Mouse (Mus musculus) thymus, postnatal 10 days (tissue): ENCODE data around the gene Olfr1256.

Source experiments
- DNase-seq, 2 experiments: peaks; one replicate each; pipeline ENCODE4 v3.0.0; 2021; ENCODE audit warnings: low spot score in 2 of 2

The Olfr1256 gene

DNA sequence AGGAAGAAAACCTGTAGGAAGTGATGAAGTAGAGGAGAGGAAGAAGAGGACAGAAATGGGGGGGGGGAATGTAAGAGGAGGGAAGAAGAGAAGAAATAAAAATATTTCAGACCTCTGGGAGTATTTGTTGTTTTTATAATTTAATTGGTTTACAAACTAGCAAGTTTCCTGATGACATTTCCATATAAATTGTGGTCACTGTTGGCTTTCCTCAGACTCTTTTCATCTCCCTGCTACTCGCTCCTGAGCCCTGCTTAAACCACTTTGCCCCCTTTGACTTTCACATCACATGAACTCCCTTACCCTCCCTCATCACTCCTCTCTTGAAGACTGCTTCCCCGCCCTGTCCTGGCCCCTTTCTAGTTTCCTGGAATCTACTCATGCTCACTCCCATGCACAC lies at the start of gene Olfr1256:
Gene Olfr1256, minus strand, starts transcription at position 101 of the 400 bp plus-strand sequence.
- DNase-seq = no peak

DNA sequence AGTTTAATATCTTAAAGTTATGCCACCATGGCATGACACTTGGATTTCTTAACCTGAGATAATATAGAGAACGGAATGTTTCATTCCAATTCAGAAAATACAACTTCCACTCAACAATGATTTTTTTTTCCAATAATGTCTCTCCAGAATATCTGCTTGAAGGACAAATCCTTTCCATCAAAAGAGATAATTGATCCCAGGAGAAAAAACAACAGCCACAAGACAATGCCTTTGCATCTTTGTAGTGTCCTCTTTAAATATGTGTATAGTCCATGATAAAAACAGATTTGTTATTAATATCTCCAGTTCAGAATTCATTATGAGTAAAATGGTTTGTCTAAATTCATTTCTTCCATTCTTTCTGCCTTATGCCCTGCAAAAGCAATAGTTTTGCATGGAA lies 36.8 kb upstream of the Olfr1256 start, which contains the start of gene Olfr1257:
Gene Olfr1257, plus strand, starts transcription at position 301 of the 400 bp plus-strand sequence.
- no peak for DNase-seq

DNA sequence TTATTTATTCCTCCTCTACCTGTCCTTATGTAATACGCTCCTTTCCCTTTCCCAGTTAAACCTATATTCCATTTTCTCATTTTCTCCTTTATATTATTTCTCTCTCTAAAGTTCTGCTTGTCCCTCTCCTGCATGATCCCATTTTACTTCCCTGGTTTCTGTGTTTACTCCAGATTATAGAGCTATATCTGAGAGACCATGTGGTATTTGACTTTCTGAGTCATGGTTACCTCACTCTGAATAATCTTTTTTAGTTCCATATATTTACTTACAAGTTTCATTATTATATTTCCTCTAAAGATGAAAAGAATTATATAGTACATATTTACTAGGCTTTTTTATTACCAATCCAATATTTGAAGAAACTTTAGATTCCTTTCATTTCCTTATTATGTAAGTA lies 7.9 kb upstream of the Olfr1256 start:
- no peak for DNase-seq

DNA sequence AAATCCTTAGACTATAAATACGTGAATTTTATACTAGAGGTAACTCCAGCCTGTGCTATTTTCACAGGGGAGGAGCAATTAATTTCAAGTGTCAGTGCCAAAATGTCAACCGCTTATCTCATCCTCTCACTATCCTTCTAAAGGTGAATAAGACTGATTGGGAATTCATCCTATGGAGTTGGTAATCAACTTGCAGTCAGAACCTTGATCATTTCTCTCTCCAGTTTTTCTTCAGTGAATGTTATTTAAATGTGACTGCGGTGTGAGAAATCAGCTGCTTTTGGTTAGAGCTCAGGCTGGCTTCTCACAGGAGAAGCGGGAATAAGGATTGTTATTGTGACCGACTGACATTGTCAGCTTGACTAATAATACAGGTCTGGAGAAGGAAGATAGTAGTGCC lies 6.8 kb upstream of the Olfr1256 start, which contains the start of gene Olfr48:
Gene Olfr48, minus strand, starts transcription at position 101 of the 400 bp plus-strand sequence.
- DNase-seq = no peak

DNA sequence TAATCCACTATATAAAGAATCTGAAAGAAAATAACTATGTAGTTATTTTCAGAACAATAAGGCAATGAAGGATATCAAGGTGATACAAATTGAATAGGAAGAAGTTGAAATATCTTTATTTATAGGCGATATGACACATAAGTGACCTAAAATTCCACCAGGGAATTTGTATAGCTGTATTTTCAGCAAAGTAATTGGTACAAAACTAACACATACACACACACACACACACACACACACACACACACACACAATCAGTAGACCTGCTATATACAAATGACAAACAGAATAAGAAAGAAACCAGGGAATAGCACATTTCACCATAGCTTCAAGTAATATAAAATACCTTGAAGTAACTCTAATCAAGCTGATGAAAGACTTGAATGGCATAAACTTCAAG lies 21.1 kb downstream of the Olfr1256 start:
- DNase-seq = no peak

DNA sequence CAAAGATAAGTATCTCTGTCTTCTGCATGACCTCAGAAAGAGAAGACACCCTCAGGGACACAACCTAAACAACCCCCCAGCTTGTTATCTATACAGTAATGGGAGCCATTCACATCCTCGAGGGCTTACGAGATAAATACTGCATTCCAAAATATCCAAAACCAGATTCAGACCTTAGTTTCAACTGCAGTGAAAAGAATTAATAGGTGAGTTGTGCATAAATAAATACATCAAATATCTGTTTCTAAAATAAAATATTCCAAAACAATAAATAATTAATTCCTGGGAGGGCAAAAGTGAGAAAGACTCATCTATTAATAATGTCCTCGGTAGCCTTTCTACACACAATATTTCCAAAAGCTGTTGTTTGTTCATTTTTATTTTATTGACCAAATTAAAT lies 29.6 kb downstream of the Olfr1256 start, which contains the start of gene Olfr1255:
Gene Olfr1255, plus strand, starts transcription at position 301 of the 400 bp plus-strand sequence.
- DNase-seq = no peak

DNA sequence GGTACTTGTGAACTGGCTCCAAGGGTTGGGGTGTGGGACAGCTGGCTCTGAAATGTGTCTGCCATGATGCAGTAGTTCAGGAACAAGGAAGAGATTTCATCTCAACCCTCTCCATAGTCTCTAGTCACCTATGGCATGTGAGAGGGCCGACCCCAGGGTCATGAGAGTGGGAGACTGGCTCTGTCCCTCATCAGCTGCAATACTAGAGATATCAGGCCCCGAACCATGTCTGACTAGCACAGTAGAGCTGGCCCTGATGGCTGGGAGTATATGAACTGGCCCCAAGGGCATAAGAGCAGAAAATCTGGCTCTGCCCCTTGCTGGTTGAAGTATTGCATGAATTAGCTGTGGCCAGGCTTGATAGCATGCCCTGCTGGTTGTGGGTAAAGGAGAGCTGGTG lies 30.6 kb downstream of the Olfr1256 start:
- DNase-seq = no peak

DNA sequence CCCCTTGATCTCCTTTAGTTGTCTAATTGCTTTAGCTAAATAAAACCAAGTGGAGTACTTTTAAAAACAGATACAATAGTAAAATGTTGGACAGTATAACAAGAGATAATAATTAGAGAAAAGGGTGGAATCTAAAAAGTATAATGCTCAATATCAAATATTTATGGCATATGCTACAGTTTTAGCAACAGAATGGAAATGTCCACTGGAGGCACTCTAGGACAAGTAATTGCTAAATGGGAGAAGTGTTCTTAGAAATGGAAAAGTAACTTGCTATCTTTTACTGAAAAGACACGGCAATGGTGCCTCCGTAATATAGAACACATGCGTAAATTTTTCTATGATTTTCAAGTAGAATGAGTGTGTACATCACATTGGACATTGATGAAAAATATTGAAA lies 41.8 kb downstream of the Olfr1256 start:
- no peak for DNase-seq

DNA sequence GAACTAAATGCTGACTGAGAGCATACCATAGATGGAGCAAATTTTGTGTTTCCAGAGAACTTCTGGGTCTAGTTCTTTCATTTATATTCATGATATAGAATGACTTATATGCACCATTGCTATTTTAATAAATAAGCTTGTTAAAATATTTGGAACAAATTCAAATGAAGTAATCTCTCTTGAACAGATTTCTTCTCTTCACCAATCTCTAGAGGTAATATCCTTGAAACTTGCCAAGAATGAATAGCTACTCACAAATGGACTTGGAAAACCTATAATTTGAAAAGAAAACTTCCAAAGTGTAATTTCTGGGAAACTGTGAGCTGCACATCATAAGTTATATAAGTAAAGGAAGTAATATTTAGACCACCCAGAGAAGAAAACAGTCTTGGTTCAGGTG lies 47.8 kb downstream of the Olfr1256 start, which contains the start of gene Olfr1254:
Gene Olfr1254, minus strand, starts transcription at position 101 of the 400 bp plus-strand sequence.
- DNase-seq = no peak
